Mouse (Mus musculus): ENCODE data around the gene Fastkd3. TPM values are rescaled to one million over a fixed set of nuclear protein-coding genes. Genes with fewer than 3 reads are reported as not detected.

Fastkd3 gene
- polyA plus RNA-seq, 1 experiment from 2014 or later: 42.8 TPM

- Histone ChIP-seq H3K9me3 (replicated peaks; ENCODE audit: control insufficient read depth, low read length) (no peaks in the 10 kb centered on the region), H3K4me3 (ENCODE audit: low read depth, low read length) (no peak overlapping the region), H3K27me3 (ENCODE audit: control insufficient read depth, insufficient read depth, low read length) (no peaks in the 10 kb centered on the region), H3K9ac (replicated peaks; ENCODE audit: low read length) (no peak overlapping the region), H3K4me1 (ENCODE audit: control insufficient read depth, insufficient read depth, low read length) (no peaks in the 10 kb centered on the region), H3K4me2 (ENCODE audit: low read depth, low read length) (no peak overlapping the region), H3K27ac (replicated peaks; ENCODE audit: low read depth, low read length) (no peak overlapping the region), H3K36me3 (replicated peaks; ENCODE audit: control insufficient read depth, insufficient read depth, low read depth, low read length) (no peaks in the 10 kb centered on the region)
- ATAC-seq (replicated peaks; ENCODE audit: insufficient number of reproducible peaks, low FRiP score, low TSS enrichment, low read depth): no peak
- 77% methylated on average over 3 of the region's 3 CpGs for WGBS
- DNase-seq (ENCODE audit: low spot score): no peak
Measured at GRCm38 (mm10) chr13:68627041-68627440, 45.0 kb downstream of the Fastkd3 start.

Other genes starting within 250 kb of the Fastkd3 start
- 16.5 and 18.0 TPM in 2 replicates for gene Mtrr, start 85 bp upstream of the Fastkd3 start, polyA plus RNA-seq (2014; fragmentation: Nextera tagmentation; extraction: Ambion mirVana)
- gene 1700001L19Rik, start 15.2 kb downstream of the Fastkd3 start, polyA plus RNA-seq (2014; fragmentation: Nextera tagmentation; extraction: Ambion mirVana): 0.67 and 0.86 TPM in 2 replicates

All from embryonic facial prominence, embryonic 11.5 days (tissue).